Mouse (Mus musculus) MEL (cell line): ENCODE measurements at regions not wholly inside any gene's neighbourhood (a gene's known extent, or its start where the extent isn't known, plus 50 kb on each side); places are given as distances from the start of the nearest gene placed in this dataset.

ENCODE experiments used
- BHLHE40 ChIP-seq: IDR thresholded peaks from 2 replicates; pipeline ENCODE4 v1.6.1; 2012; ENCODE audit warnings: low read depth, mild to moderate bottlenecking, inconsistent platforms, low read length, improper control_type of control experiment, borderline replicate concordance
- CTCF ChIP-seq, 3 experiments: IDR thresholded peaks in 2 of 3; conservative IDR thresholded peaks in 1 of 3; 2 replicates each; pipeline ENCODE4 v1.5.1; 2011 to 2012; ENCODE audit warnings: low read length in 3 of 3, low read depth in 2 of 3, mild to moderate bottlenecking in 2 of 3, improper control_type of control experiment in 1 of 3, inconsistent platforms in 1 of 3, mixed read lengths in 1 of 3, moderate library complexity in 1 of 3; ENCODE audit not compliant: control insufficient read depth in 1 of 3, insufficient read depth in 1 of 3, poor library complexity in 1 of 3, severe bottlenecking in 1 of 3
- EP300 ChIP-seq, 2 experiments: IDR thresholded peaks; 2 replicates each; pipeline ENCODE4 v1.6.1; 2011; ENCODE audit warnings: improper control_type of control experiment in 2 of 2, low read length in 2 of 2, low read depth in 1 of 2, mild to moderate bottlenecking in 1 of 2
- MYB ChIP-seq: IDR thresholded peaks from 2 replicates; pipeline ENCODE4 v1.6.1; 2011; ENCODE audit warnings: mild to moderate bottlenecking, low read depth, low read length, improper control_type of control experiment
- POLR2A ChIP-seq, 2 experiments: IDR thresholded peaks; 2 replicates each; pipeline ENCODE4 v1.6.1; 2011 to 2012; ENCODE audit warnings: low read length in 2 of 2, mild to moderate bottlenecking in 2 of 2, control low read depth in 1 of 2, improper control_type of control experiment in 1 of 2, low read depth in 1 of 2, moderate library complexity in 1 of 2; ENCODE audit not compliant: control insufficient read depth in 1 of 2, insufficient read depth in 1 of 2, poor library complexity in 1 of 2
- SIN3A ChIP-seq: IDR thresholded peaks from 2 replicates; pipeline ENCODE4 v1.6.1; 2012; ENCODE audit warnings: low read length, improper control_type of control experiment, inconsistent platforms
- TCF12 ChIP-seq: IDR thresholded peaks from 2 replicates; pipeline ENCODE4 v1.6.1; 2014; ENCODE audit warnings: low read depth, mild to moderate bottlenecking, inconsistent platforms, low read length, improper control_type of control experiment, moderate library complexity
- USF1 ChIP-seq: IDR thresholded peaks from 2 replicates; pipeline ENCODE4 v1.6.1; 2014; ENCODE audit warnings: low read depth, mild to moderate bottlenecking, inconsistent platforms, low read length, improper control_type of control experiment, moderate library complexity
- ZKSCAN1 ChIP-seq: IDR thresholded peaks from 2 replicates; pipeline ENCODE4 v1.6.1; 2012; ENCODE audit warnings: low read depth, mild to moderate bottlenecking, inconsistent platforms, low read length, improper control_type of control experiment, moderate library complexity
- ZNF384 ChIP-seq: IDR thresholded peaks from 2 replicates; pipeline ENCODE4 v1.6.1; 2012; ENCODE audit warnings: low read depth, mild to moderate bottlenecking, inconsistent platforms, low read length, improper control_type of control experiment

GRCm38 (mm10) chr2:99470856-99471465 lies 803.9 kb upstream of the Gm10800 start:
- TF ChIP-seq EP300 (IDR thresholded peaks at IDR 0.05; ENCODE audit: low read depth in 1 of 2, low read length in 2 of 2) (no peak), POLR2A (IDR thresholded peaks at IDR 0.05; ENCODE audit: control insufficient read depth in 1 of 2, insufficient read depth in 1 of 2, low read depth in 1 of 2, low read length in 2 of 2, poor library complexity in 1 of 2) (no peak), BHLHE40 (no peak), ZNF384 (no peak), TCF12 (no peak), MYB (no peak), SIN3A (no peak), ZKSCAN1 (no peak), CTCF (IDR thresholded peaks at IDR 0.05 in 2 of 3, conservative IDR thresholded peaks at IDR 0.05 in 1 of 3; ENCODE audit: control insufficient read depth in 1 of 3, insufficient read depth in 1 of 3, low read depth in 2 of 3, low read length in 3 of 3, poor library complexity in 1 of 3, severe bottlenecking in 1 of 3) (no peak), USF1 (no peak)
